Mouse (Mus musculus) forebrain, postnatal 0 days (tissue): ENCODE results near the gene Hoxd1. TPM values are rescaled to one million over a fixed set of nuclear protein-coding genes. Genes with fewer than 3 reads are reported as not detected.

Experiments used
- ATAC-seq: fragments of 200-750 bp; cut with Nextera tagmentation; 2 replicates; pipeline ENCODE4 v1.8.0; 2017; ENCODE audit warnings: mild to moderate bottlenecking, moderate library complexity
- DNase-seq: peaks from one replicate; pipeline ENCODE4 v3.0.0-alpha.2; 2015
- H3K27ac ChIP-seq: fragments of 300-500 bp; sonication (generic); 2 replicates; pipeline ENCODE4 v1.5.1; 2014; ENCODE audit warnings: low read depth, mild to moderate bottlenecking, antibody characterized with exemption, low read length, moderate library complexity, mixed read lengths
- H3K27me3 ChIP-seq: fragments of 300-500 bp; sonication (generic); 2 replicates; pipeline ENCODE4 v1.6.1; 2014; ENCODE audit warnings: mild to moderate bottlenecking, low read length, mixed read lengths; ENCODE audit not compliant: insufficient read depth
- H3K36me3 ChIP-seq: fragments of 300-500 bp; sonication (generic); 2 replicates; pipeline ENCODE4 v1.6.1; 2014; ENCODE audit warnings: mild to moderate bottlenecking, moderate library complexity; ENCODE audit not compliant: insufficient read depth
- H3K4me1 ChIP-seq: fragments of 300-500 bp; sonication (generic); 2 replicates; pipeline ENCODE4 v1.6.1; 2014; ENCODE audit warnings: antibody characterized with exemption; ENCODE audit not compliant: insufficient read depth
- H3K4me2 ChIP-seq: fragments of 300-500 bp; sonication (generic); 2 replicates; pipeline ENCODE4 v1.6.1; 2014; ENCODE audit warnings: low read depth, mild to moderate bottlenecking, moderate library complexity
- H3K4me3 ChIP-seq: fragments of 300-500 bp; sonication (generic); 2 replicates; pipeline ENCODE4 v1.5.1; 2014; ENCODE audit warnings: low read depth, low read length, mixed read lengths
- H3K9ac ChIP-seq: fragments of 300-500 bp; sonication (generic); 2 replicates; pipeline ENCODE4 v1.6.1; 2014; ENCODE audit warnings: mild to moderate bottlenecking
- H3K9me3 ChIP-seq: fragments of 300-500 bp; sonication (generic); 2 replicates; pipeline ENCODE4 v1.6.1; 2016; ENCODE audit warnings: low read length
- CTCF ChIP-seq: sonication (generic); IDR thresholded peaks from 2 replicates; pipeline ENCODE4 v1.5.1; 2016; ENCODE audit warnings: antibody characterized with exemption, control low read depth, low read depth
- WGBS: fragments of 180-500 bp; shearing (Covaris S2); extraction: QIAGEN DNeasy Blood & Tissue Kit; methylation state at CpG from one replicate; pipeline ENCODE4 v1.1.7; 2014; 5-methylcytosine and 5-hydroxymethylcytosine counted together
- polyA plus RNA-seq: library from polyadenylated mRNA; unstranded; fragments of >200 nt; fragmentation: Nextera tagmentation; extraction: Ambion mirVana; gene quantifications from 2 replicates; pipeline ENCODE4 v1.2.1, GENCODE M21; 2015
- total RNA-seq: library from RNA; depleted of rRNA; stranded (reverse); fragments of >200 nt; gene quantifications from 2 replicates; pipeline ENCODE4 v1.2.3, GENCODE M21; 2014

The Hoxd1 gene
- total and polyA plus RNA-seq, 2 experiments from 2014 or later, result not detected

DNA sequence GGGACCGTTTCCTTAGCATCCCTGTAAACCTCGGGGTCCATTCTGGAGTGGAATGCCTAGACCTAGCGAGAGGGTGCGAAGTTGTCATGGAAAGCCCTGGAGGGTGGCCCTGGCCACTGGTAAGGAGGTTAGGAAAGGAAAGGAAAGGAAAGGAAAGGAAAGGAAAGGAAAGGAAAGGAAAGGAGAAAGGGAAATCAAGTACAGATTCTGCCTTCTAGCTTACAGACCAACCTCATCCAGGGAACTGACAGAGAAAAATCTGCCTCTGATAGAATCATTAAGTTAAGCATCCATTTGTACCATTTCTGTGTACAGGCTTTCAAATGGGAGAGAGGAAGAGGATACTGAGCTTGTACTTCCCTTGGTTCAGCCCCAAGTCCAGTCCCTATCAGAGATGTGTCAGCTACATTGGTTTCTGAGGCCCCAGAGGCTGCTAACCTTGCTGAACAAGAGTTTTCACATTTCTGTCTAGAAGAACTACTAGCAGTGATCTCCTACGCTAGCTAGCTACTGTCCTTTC is 12.0 kb upstream of the Hoxd1 start:
- DNase-seq, result no peak
- no peak overlapping the region for H3K9ac ChIP-seq

DNA sequence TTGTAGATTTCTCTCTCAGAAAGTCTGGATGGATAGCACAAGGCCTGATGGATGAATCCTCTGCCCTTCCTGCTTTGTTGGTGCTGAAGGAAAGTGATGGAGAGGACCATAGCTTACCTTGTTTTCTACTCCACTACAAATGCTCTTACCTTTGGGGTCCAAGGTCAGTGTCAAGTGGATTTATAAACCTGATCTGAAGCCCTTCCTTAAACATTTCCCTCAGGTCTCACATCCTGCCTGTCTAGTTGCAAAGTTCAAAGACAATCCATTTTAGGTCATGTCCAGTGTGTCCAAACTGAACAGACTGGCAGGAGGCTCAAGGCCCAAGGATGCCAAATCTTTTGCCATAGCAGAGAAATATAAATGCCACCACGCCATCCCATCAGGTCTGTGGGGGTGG is 10.9 kb upstream of the Hoxd1 start:
- no peak for TF ChIP-seq CTCF
- ATAC-seq, result no peak
- no peak overlapping the region for H3K27ac ChIP-seq
- no peak for DNase-seq
- no peak overlapping the region for H3K4me3 ChIP-seq
- no peaks in the 10 kb centered on the region for H3K4me1 ChIP-seq
- peaks cover 95% of the 10 kb centered on the region for H3K27me3 ChIP-seq
- 0 out of 2 replicates have a peak, but pooled peaks cover 3% of the 10 kb centered on the region for H3K9me3 ChIP-seq
- no peak overlapping the region for H3K9ac ChIP-seq
- no peaks in the 10 kb centered on the region for H3K36me3 ChIP-seq
- 69% methylated on average over 1 of the region's 1 CpGs for WGBS
- no peak overlapping the region for H3K4me2 ChIP-seq

More for the DNA sequence above, 12.0 kb upstream of the Hoxd1 start:
- no peak for TF ChIP-seq CTCF
- Histone ChIP-seq H3K9me3 (no peaks in the 10 kb centered on the region), H3K27me3 (peaks cover 93% of the 10 kb centered on the region), H3K36me3 (no peaks in the 10 kb centered on the region), H3K27ac (no peak overlapping the region), H3K4me2 (no peak overlapping the region), H3K4me3 (no peak overlapping the region), H3K4me1 (no peaks in the 10 kb centered on the region)
- no peak for ATAC-seq
- 13% methylated on average over 5 of the region's 5 CpGs for WGBS

DNA sequence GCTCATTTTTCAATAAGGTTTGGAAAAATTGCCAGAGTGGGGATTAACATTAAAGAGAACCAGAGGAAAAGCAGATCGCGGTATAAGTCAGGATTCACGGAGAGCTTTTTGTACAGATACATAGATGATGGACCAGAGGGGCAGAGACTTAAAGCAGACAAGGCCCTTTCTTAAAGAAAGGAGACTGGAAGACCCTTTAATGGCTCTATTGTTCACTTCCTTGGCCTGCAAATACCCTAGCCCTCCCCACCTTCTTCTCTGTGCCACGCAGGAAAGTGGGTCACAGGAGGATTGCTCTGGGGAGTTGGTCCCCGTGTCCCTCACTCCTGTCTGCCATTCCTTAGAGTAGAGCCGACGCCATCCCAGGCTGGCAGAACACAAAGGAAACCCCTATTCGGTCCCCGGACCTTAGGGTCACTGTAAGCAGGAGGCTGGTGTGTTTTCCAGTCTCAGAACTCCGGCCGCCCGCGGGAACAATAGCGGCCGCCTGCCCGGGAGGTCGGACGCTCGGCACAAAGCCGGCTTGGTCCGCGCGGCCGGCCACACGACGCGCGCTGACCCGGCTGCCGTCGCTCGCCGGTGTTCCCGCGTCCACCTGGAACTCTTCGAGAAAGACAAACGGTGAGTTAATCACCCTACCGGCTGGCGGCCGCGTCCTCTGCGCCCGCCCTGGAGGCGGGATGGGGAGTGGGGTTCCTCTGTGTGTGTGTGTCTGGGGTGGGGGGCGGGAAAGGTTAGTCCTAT is 10.2 kb upstream of the Hoxd1 start:
- TF ChIP-seq CTCF, result no peak
- no peaks in the 10 kb centered on the region for H3K4me1 ChIP-seq
- peaks cover 95% of the 10 kb centered on the region for H3K27me3 ChIP-seq
- no peak overlapping the region for H3K4me2 ChIP-seq
- no peak overlapping the region for H3K9ac ChIP-seq
- H3K9me3 ChIP-seq, result 0 out of 2 replicates have a peak, but pooled peaks cover 3% of the 10 kb centered on the region
- no peak overlapping the region for H3K27ac ChIP-seq
- no peak overlapping the region for H3K4me3 ChIP-seq
- no peak for DNase-seq
- H3K36me3 ChIP-seq, result no peaks in the 10 kb centered on the region
- ATAC-seq, result no peak
- 1% methylated on average over 45 of the region's 45 CpGs for WGBS

DNA sequence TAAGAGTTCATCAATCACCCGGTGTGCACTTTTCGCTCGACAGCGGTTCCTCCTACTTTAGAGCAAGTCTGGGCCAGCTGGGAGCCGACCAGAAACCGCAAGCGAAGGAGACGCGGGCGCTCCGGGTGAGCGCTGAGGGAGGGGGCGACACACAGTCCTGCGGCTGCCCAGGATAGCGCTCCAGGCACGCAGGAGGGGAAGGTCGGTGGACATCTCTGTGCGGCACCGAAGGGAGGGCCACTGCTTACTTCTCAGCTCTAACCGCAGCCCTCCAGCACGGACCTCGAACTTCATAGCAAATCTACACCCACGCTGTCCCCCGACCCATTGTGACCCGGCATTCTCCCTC is 9.6 kb upstream of the Hoxd1 start:
- no peak for ATAC-seq
- Histone ChIP-seq H3K27ac (no peak overlapping the region), H3K9me3 (0 out of 2 replicates have a peak, but pooled peaks cover 3% of the 10 kb centered on the region), H3K4me3 (no peak overlapping the region), H3K36me3 (no peaks in the 10 kb centered on the region), H3K4me1 (no peaks in the 10 kb centered on the region), H3K9ac (no peak overlapping the region), H3K27me3 (peaks cover 95% of the 10 kb centered on the region), H3K4me2 (no peak overlapping the region)
- no peak for DNase-seq
- TF ChIP-seq CTCF, result no peak
- WGBS, result 2% methylated on average over 25 of the region's 25 CpGs

DNA sequence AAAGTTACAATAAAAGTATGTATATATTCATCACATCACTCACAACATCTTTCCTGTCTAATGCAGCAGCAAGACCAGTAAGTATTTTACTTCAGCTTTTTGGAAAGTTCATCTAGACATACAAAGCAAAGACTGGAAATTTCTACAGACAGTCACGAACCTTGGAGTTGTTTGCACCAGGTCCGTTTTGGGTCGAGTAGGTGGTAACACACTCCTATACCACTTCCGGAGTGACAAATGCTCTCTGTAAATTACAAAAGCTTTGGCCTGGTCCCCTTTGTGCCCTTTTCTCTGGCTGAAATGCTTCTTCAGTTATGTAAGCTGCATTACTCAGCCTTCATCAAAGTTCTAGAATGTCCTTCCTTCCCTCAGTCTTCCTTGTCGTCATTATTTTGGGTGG is 9.1 kb upstream of the Hoxd1 start:
- H3K4me1 ChIP-seq, result no peaks in the 10 kb centered on the region
- H3K9me3 ChIP-seq, result 0 out of 2 replicates have a peak, but pooled peaks cover 3% of the 10 kb centered on the region
- no peak for ATAC-seq
- H3K36me3 ChIP-seq, result no peaks in the 10 kb centered on the region
- H3K4me2 ChIP-seq, result no peak overlapping the region
- H3K9ac ChIP-seq, result no peak overlapping the region
- DNase-seq, result no peak
- H3K4me3 ChIP-seq, result no peak overlapping the region
- 15% methylated on average over 5 of the region's 5 CpGs for WGBS
- TF ChIP-seq CTCF, result no peak
- no peak overlapping the region for H3K27ac ChIP-seq
- peaks cover 90% of the 10 kb centered on the region for H3K27me3 ChIP-seq

DNA sequence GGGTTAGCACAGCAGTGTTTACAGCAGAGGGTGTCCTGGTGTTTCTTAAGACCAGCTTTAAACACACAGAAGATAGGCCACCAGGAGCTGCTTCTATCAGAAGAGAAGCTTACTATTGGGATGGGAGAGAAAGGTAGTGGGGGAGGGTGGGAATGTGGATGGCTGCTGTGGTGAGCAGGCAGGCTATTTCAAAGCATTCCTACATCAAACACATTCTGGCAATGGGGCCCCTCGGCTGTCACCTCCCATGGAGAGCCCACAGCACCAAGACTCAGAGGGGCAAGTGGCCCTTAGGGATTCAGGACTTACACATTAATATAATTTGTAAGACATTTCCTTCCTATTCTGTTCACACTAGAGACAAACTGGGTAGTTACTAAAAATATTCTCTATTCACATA is 2.6 kb upstream of the Hoxd1 start:
- H3K9ac ChIP-seq, result no peak overlapping the region
- 0 out of 2 replicates have a peak, but pooled peaks cover 3% of the 10 kb centered on the region for H3K4me1 ChIP-seq
- WGBS, result 0% methylated on average over 1 of the region's 1 CpGs
- H3K36me3 ChIP-seq, result no peaks in the 10 kb centered on the region
- 0 out of 2 replicates have a peak, but pooled peaks cover 3% of the 10 kb centered on the region for H3K9me3 ChIP-seq
- DNase-seq (no peak), ATAC-seq (no peak)
- no peak for TF ChIP-seq CTCF
- no peak overlapping the region for H3K4me3 ChIP-seq
- H3K27ac ChIP-seq, result no peak overlapping the region
- peaks cover 83% of the 10 kb centered on the region for H3K27me3 ChIP-seq
- H3K4me2 ChIP-seq, result no peak overlapping the region

DNA sequence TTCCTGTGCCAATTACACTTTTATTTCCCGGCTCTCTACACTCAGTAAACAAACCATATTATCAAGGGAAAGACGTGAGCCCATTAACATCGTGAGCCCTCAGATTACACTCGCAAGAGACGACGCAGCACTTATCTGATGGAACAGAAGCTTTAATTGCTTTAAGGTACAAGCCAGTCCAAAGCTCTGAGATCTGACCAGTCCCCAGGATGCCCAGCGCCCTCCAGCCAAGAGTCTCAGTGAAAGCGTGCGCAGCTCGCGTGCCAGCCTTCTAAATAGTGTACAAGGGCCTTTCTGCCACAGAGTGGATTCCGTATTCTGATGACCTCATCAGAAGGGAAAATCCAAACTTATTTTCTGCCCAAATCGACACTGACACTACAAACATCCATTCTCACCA is 839 bp upstream of the Hoxd1 start:
- no peak overlapping the region for H3K27ac ChIP-seq
- TF ChIP-seq CTCF, result no peak
- no peaks in the 10 kb centered on the region for H3K9me3 ChIP-seq
- H3K27me3 ChIP-seq, result peaks cover 77% of the 10 kb centered on the region
- DNase-seq, result no peak
- no peak overlapping the region for H3K4me3 ChIP-seq
- H3K9ac ChIP-seq, result no peak overlapping the region
- 0 out of 2 replicates have a peak, but pooled peaks cover 3% of the 10 kb centered on the region for H3K4me1 ChIP-seq
- ATAC-seq, result no peak
- whole genome bisulfite sequencing, result 3% methylated on average over 13 of the region's 13 CpGs
- no peaks in the 10 kb centered on the region for H3K36me3 ChIP-seq
- H3K4me2 ChIP-seq, result no peak overlapping the region
